Mouse (Mus musculus) limb, embryonic 11.5 days (tissue): ENCODE results near the gene Hipk4. TPM values are rescaled to one million over a fixed set of nuclear protein-coding genes. Genes with fewer than 3 reads are reported as not detected.
A peak's percentile ranks its signal among the peaks of the same experiment; 100 is the strongest.

Experiments used
- ATAC-seq: fragments of 200-750 bp; cut with Nextera tagmentation; 2 replicates; pipeline ENCODE4 v1.8.0; 2017; ENCODE audit warnings: low read depth; ENCODE audit not compliant: insufficient number of reproducible peaks, low FRiP score, low TSS enrichment
- DNase-seq: peaks from one replicate; pipeline ENCODE4 v3.0.0-alpha.2; 2015; ENCODE audit warnings: low spot score
- H3K27ac ChIP-seq: fragments of 300-500 bp; sonication (generic); replicated peaks from 2 replicates; pipeline ENCODE4 v1.5.1; 2014; ENCODE audit warnings: low read depth, mild to moderate bottlenecking, low read length
- H3K27me3 ChIP-seq: fragments of 300-500 bp; sonication (generic); 2 replicates; pipeline ENCODE4 v1.6.1; 2014; ENCODE audit warnings: mild to moderate bottlenecking, low read length, mixed read lengths; ENCODE audit not compliant: control insufficient read depth, insufficient read depth
- H3K36me3 ChIP-seq: fragments of 300-500 bp; sonication (generic); 2 replicates; pipeline ENCODE4 v1.6.1; 2014; ENCODE audit warnings: mild to moderate bottlenecking, low read length, moderate library complexity, mixed read lengths; ENCODE audit not compliant: control insufficient read depth, insufficient read depth
- H3K4me1 ChIP-seq: fragments of 300-500 bp; sonication (generic); 2 replicates; pipeline ENCODE4 v1.6.1; 2014; ENCODE audit warnings: low read length, mixed read lengths; ENCODE audit not compliant: control insufficient read depth, insufficient read depth
- H3K4me2 ChIP-seq: fragments of 300-500 bp; sonication (generic); 2 replicates; pipeline ENCODE4 v1.6.1; 2014; ENCODE audit warnings: low read depth, mild to moderate bottlenecking, moderate library complexity; ENCODE audit not compliant: severe bottlenecking
- H3K4me3 ChIP-seq: fragments of 300-500 bp; sonication (generic); 2 replicates; pipeline ENCODE4 v1.5.1; 2014; ENCODE audit warnings: low read depth, low read length
- H3K9ac ChIP-seq: fragments of 300-500 bp; sonication (generic); 2 replicates; pipeline ENCODE4 v1.6.1; 2014; ENCODE audit warnings: mild to moderate bottlenecking, low read length
- H3K9me3 ChIP-seq: fragments of 300-500 bp; sonication (generic); 2 replicates; pipeline ENCODE4 v1.6.1; 2016; ENCODE audit warnings: low read length; ENCODE audit not compliant: control insufficient read depth
- WGBS: fragments of 180-500 bp; shearing (Covaris S2); extraction: QIAGEN DNeasy Blood & Tissue Kit; methylation state at CpG from one replicate; pipeline ENCODE4 v1.1.7; 2014; 5-methylcytosine and 5-hydroxymethylcytosine counted together
- polyA plus RNA-seq: library from polyadenylated mRNA; unstranded; fragments of >200 nt; fragmentation: Nextera tagmentation; extraction: Ambion mirVana; gene quantifications from 2 replicates; pipeline ENCODE4 v1.2.1, GENCODE M21; 2014

The Hipk4 gene
- polyA plus RNA-seq, 1 experiment from 2014 or later = 0.45 TPM

DNA sequence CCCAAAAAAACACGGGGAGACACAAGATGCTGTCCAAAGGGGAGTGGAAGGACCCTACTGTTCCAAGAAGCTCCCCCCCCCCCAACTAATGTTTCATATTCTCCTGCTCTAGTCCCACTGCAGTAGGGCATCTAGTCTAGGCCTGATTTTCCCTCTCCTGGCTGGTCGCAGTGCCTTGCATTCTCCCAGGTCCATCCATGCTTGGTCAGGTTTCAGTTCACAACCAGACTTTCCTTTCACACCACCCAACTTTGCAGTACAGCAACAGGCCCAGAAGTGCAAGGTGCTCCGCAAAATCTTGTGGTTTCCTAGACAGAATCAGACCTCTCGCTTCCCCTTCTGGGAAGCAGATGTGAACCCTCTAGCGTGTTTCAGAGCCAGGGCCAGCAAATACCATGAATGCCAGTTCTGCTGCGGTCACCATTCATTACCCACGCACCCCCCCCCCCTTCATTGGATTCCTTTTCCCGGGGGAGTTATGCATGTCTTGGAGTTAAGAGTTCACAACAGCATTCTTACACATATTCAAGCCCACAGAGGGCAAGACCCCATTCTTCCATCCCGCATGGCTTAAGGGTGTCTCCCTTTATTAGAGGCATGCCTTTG lies 16.2 kb upstream of the Hipk4 start:
- H3K27ac ChIP-seq = no peak overlapping the region; the same call in 1 of the 2 replicates
- DNase-seq = peak; percentile 45
- 56% methylated on average over 9 of the region's 9 CpGs for WGBS

DNA sequence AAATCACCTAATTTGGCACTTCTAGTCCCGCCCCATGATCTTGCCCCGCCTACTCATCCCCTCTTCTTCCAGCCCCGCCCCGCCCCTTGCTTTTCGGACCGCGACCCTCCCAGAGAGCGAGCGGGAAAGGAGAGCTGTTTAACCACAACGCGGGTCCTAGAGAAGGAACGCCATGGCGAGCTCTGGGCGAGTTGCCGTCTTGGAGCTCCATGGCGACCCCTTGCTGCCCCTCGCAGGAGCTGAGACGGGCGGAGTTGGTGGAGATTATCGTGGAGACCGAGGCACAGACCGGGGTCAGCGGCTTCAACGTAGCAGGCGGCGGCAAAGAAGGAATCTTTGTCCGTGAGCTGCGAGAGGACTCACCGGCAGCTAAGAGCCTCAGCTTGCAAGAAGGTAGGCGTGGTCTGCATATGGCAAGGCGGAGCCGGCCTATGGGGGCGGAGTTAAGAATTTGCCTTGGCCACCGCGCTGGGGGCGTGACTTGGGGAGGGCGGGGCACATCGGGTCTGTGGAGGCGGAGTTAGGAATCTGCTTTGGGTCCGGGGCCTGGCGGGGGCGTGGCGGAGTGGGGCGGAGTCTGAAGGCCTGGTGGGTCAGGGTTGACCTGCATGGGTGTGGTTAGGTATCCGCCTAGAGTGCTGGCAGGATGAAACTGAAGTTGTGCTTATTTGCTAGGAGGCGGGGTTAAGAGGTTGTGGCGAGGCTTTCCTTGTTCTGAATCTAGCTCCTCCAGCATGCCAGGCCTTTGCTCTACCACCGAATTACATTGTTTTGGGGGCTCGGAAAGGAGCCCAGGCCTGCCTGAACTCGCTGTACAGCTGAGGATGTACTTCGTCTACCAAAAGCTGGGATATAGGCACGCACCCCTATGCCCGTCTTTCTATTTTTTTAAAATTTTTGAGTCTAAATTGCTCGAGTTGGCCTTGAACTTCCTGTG lies 15.1 kb upstream of the Hipk4 start:
- WGBS = under 1% methylated on average over 53 of the region's 54 CpGs
- Histone ChIP-seq H3K36me3 (no peaks in the 10 kb centered on the region), H3K27me3 (no peaks in the 10 kb centered on the region), H3K4me3 (peak overlapping the region; percentile 47), H3K9me3 (no peaks in the 10 kb centered on the region), H3K9ac (peak overlapping the region; percentile 70), H3K27ac (peak overlapping the region; percentile 96), H3K4me2 (peak overlapping the region; percentile 49), H3K4me1 (0 out of 2 replicates have a peak, but pooled peaks cover 2% of the 10 kb centered on the region)
- ATAC-seq (peak; percentile 91), DNase-seq (peak; percentile 100)

More for the DNA sequence above, 16.2 kb upstream of the Hipk4 start:
- ATAC-seq = no peak
- peak overlapping the region; percentile 49 for H3K4me2 ChIP-seq
- H3K4me1 ChIP-seq = 0 out of 2 replicates have a peak, but pooled peaks cover 2% of the 10 kb centered on the region
- no peaks in the 10 kb centered on the region for H3K27me3 ChIP-seq
- peak overlapping the region; percentile 47; the same call in 1 of the 2 replicates for H3K4me3 ChIP-seq
- no peaks in the 10 kb centered on the region for H3K9me3 ChIP-seq
- H3K36me3 ChIP-seq = no peaks in the 10 kb centered on the region
- H3K9ac ChIP-seq = no peak overlapping the region

DNA sequence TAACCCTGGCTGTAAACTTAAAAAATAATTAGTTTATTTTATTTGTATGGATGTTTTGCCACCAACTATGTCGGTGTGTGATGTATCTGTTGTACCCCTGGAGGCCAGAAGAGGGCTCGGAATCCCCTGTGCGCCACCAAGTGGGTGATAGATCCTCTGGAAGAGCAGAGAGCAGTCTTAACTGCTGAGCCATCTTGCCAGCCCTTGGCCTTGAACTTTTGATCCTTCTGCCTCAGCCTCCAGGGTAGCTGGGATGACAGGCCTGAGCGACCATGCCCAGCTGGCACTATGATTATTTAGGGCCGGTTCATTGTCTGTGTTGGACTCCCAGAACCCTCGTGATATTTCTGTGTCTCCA lies 14.4 kb upstream of the Hipk4 start:
- no peak overlapping the region for H3K27ac ChIP-seq
- H3K9me3 ChIP-seq = no peaks in the 10 kb centered on the region
- H3K4me3 ChIP-seq = peak overlapping the region; percentile 47
- peak; percentile 61 for DNase-seq
- ATAC-seq = peak; percentile 7; the same call in 1 of the 2 replicates
- H3K4me2 ChIP-seq = peak overlapping the region; percentile 49
- 23% methylated on average over 6 of the region's 6 CpGs for WGBS
- no peak overlapping the region for H3K9ac ChIP-seq
- H3K4me1 ChIP-seq = 0 out of 2 replicates have a peak, but pooled peaks cover 2% of the 10 kb centered on the region
- H3K27me3 ChIP-seq = no peaks in the 10 kb centered on the region
- no peaks in the 10 kb centered on the region for H3K36me3 ChIP-seq

DNA sequence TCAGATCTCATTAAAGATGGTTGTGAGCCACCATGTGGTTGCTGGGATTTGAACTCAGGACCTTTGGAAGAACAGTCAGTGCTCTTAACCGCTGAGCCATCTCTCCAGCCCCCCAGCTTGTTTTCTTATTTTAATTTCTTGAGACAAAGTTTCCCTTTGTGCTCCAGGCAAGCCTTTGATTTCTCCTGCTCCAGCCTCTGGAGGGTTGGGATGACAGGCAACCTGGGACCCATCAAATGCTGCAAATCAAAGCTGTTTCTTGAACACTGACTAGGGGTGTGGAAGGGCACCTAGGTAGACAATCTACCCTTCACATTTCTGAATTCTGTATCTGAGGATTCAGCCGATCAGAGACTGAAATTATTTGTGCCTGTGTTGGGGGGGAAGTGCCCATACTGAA lies 12.3 kb upstream of the Hipk4 start:
- no peak for DNase-seq
- no peak for ATAC-seq
- Histone ChIP-seq H3K4me3 (no peak overlapping the region), H3K9me3 (no peaks in the 10 kb centered on the region), H3K27me3 (no peaks in the 10 kb centered on the region), H3K27ac (no peak overlapping the region), H3K4me1 (0 out of 2 replicates have a peak, but pooled peaks cover 2% of the 10 kb centered on the region), H3K36me3 (no peaks in the 10 kb centered on the region), H3K9ac (no peak overlapping the region), H3K4me2 (no peak overlapping the region)
- 85% methylated on average over 2 of the region's 2 CpGs for WGBS

DNA sequence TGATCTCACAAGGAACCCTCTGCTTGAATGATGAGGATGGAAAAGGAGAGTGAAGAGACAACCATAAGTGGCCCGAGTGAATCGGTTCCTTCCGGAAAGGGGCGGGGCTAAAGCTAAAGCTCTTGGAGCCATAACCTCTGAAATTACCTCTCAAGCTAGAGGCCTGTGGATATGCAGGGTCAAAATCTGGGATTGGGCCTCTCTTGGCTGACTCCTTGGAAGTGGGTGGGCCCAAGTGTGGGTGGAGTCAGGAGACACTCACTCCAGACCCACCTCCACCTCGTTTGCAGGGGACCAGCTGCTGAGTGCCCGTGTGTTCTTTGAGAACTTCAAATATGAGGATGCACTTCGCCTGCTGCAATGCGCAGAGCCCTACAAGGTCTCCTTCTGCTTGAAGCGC lies 8.1 kb upstream of the Hipk4 start:
- Histone ChIP-seq H3K27me3 (no peaks in the 10 kb centered on the region), H3K4me2 (no peak overlapping the region), H3K9me3 (no peaks in the 10 kb centered on the region), H3K4me3 (no peak overlapping the region), H3K9ac (no peak overlapping the region), H3K4me1 (no peaks in the 10 kb centered on the region), H3K36me3 (no peaks in the 10 kb centered on the region), H3K27ac (no peak overlapping the region)
- 74% methylated on average over 9 of the region's 9 CpGs for WGBS
- no peak for DNase-seq
- no peak for ATAC-seq

DNA sequence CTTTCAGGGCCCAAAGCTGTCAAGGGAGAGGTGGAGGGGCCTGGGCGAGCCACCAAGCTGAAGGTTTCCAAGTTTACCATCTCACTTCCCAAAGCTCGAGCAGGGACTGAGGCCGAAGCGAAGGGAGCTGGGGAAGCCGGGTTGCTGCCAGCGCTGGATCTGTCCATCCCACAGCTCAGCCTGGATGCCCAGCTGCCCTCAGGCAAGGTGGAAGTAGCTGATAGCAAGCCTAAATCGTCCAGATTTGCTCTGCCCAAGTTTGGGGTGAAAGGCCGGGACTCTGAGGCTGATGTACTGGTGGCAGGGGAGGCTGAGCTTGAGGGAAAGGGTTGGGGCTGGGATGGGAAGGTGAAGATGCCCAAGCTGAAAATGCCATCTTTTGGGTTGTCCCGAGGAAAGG lies 4.8 kb upstream of the Hipk4 start:
- Histone ChIP-seq H3K9me3 (no peaks in the 10 kb centered on the region), H3K4me1 (no peaks in the 10 kb centered on the region), H3K27me3 (no peaks in the 10 kb centered on the region), H3K36me3 (no peaks in the 10 kb centered on the region), H3K27ac (no peak overlapping the region), H3K9ac (no peak overlapping the region), H3K4me3 (no peak overlapping the region), H3K4me2 (no peak overlapping the region)
- no peak for ATAC-seq
- no peak for DNase-seq
- 86% methylated on average over 9 of the region's 9 CpGs for WGBS

DNA sequence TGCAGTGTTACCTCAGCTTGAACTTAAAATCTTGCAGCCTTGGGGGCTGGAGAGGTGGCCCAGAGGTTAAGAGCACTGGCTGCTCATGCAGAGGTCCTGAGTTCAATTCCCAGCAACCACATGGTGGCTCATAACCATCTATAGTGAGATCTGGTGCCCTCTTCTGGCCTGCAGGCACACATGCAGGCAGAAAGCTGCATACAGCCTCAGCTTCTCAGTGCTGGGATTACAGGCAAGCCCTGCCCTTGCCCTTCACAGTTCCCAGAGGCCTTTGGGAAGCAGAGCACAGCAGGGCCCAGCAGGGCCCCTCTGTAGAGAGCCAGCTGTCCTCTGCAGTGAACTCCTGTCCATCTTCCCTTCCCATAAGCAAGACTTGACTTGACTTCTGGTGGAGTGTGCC lies 3.0 kb upstream of the Hipk4 start:
- Histone ChIP-seq H3K9ac (no peak overlapping the region), H3K27ac (no peak overlapping the region), H3K4me2 (no peak overlapping the region), H3K27me3 (no peaks in the 10 kb centered on the region), H3K4me1 (no peaks in the 10 kb centered on the region), H3K36me3 (no peaks in the 10 kb centered on the region), H3K4me3 (no peak overlapping the region), H3K9me3 (no peaks in the 10 kb centered on the region)
- DNase-seq (no peak), ATAC-seq (no peak)

DNA sequence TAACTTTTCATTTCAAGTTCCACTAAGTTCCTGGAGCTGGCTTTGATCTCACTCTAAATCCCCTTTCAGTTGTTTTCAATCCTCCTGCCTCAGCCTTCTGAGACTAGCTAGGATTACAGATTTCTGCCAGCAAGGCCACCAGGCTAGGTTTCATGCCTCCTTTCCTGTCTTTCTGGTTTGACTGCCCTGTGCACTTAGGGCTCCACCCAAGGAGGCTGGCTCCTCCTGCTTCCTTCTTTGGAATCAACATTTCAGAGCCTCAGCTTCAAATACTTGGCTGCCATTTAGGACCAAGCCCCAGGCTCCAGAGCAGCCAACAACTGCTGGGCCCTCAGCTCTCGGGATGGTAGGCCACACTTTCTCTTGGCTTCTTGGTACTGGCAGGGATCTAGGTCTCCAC lies 2.5 kb upstream of the Hipk4 start:
- no peaks in the 10 kb centered on the region for H3K4me1 ChIP-seq
- no peaks in the 10 kb centered on the region for H3K27me3 ChIP-seq
- no peak overlapping the region for H3K4me3 ChIP-seq
- DNase-seq (no peak), ATAC-seq (no peak)
- WGBS = 68% methylated on average over 1 of the region's 1 CpGs
- H3K4me2 ChIP-seq = no peak overlapping the region
- no peaks in the 10 kb centered on the region for H3K36me3 ChIP-seq
- H3K9me3 ChIP-seq = no peaks in the 10 kb centered on the region
- no peak overlapping the region for H3K9ac ChIP-seq
- H3K27ac ChIP-seq = no peak overlapping the region
